Mouse (Mus musculus) naive thymus-derived CD4-positive, alpha-beta T cell, adult 2 months (primary cell): Measurements from ENCODE around the gene Crim1.

Experiments
- DNase-seq: peaks from one replicate; pipeline ENCODE4 v3.0.0-alpha.2; 2011; ENCODE audit warnings: low read depth

Crim1 gene

DNA sequence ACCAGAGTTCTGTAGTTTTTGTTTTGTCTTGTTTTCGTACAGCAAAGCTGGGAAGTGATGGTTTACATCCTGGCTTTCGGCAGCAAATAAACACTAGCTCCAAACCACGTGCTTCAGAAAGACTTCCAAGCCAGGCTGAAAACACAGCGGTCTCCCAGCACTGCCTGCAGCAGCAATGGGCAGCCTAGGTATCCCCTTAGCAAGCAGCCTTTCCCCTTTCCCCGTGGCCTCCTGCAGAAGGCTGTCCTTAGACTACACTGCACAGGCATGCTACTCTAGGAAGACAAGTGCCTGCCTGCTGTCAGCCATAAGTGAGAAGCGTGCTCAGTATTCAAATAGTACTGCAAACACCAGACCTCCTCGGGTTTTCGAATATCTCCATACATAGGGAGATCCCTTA lies 176.5 kb downstream of the Crim1 start:
- no peak for DNase-seq

DNA sequence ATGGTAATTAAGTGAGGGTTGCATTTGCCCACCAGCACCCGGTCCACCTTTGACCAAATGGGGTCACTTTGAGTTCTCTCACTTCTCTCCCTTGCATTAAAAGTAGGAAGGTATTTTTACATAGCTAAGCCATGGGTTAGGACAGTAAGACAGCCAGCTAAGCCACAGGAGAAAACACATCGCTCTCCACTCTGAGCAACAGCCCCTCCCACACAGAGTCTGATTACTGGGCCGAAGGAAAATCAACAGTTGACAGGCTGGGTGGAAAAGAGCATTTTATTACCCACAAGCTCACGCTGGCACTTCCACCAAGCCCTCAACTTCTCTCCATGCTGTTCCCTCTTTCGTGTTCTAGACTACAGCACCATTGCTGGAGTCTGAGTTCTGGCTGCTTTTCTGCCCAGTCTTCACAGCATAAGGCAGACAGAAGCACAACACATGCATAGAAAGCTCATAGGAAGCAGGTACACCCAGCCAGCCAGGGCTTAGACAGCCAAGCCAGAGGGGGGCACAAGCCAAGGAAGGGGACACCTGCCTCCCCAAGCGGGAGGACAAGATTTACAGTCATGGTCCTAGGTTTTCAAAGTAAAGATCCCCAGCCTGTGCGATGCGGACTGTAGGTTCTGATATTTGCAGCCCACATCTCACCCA lies 179.2 kb downstream of the Crim1 start:
- no peak for DNase-seq

DNA sequence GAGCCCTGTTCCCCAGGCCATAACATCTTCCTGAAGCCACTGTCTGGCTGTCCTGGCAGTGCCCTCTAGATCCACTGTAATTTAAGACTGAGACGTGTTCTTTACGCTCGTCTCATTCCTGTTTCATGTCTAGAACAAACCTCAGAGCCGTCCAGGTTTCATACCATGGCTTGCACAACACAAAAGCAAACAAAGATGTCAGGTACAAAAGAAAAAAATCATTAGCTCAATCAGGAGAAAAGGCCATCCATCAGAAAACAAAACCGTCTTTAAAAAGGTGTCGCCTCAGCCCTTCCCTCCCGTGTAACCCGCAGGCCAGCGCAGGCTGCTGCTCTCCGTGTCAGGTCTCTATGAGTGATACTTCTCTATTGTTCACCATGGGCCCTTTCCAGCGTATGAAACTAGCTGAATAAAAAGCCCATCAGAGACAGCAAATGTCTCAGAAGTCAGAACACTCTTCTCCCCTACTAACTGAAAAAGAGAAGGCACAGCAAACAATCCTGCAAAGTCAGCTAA lies 179.7 kb downstream of the Crim1 start:
- DNase-seq, result no peak

DNA sequence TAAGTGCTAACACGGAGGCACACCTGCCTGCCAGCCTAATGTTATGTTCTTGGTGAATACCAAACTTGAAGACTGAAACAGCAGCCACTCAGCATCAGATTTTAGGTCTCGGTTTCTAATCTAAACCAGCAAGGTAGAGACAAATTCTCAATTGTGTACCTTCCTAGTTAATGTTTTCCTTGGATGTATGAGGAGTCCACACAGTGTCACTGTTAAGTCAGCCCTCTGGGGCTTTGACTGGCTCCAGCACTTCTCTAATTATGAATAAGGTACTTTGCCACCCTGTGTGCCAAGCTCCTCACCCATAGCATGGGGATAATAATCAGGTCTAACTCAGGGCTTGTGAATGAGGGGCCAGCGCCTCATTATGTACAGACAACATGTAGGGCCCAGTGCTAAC lies 182.3 kb downstream of the Crim1 start:
- DNase-seq, result no peak

DNA sequence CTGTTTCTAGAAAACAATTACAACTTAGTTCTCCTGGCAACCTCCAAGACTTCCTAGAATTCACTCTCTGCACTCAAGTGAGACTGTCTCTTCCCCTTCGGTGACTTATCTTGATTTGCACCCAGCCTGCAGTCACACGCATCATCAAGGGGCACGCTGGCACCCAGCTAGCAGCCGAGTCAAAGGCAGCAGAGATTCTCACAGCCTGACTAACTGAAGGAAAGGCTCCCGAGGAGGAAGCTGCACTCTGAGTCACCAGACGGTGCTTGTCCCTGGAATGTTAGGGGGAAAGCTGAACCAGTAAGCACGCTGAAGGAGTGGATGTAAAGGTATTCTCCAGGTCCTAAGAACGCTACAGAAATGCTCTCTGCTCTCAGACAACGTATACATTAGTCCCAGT lies 187.6 kb downstream of the Crim1 start:
- DNase-seq, result no peak

DNA sequence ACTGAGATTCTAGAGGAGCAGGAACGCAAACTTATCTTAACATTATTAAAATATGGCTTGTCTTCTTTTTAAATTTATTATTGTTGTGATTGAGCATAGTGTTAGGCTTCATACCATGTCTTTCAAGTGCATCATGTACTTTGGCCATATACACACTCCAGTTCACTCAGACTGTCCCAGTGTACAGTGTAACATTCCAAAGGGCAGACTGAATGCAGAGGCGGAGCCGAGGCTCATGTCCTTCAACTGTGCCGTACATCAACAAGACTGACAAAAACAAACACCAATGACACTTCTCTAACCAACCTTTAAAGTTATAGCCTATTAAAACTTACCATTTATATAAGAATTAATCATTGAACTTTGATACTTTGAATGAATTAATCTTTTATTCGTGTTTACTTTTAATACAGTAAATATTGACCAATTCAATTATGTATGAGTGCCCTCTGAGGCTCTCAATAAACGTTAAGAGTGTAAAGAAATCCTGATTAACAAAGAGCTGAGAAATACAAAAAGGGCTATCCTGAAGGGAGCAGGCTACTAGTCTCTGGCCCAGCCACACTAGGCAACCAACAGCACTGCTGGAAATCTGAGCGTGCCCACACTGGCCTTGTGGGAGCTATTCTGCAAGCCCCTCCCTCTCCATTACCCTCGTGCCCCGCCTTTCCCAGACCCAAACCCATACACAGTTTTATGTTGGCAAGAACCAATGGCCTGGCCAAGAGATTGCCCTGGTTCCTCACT lies 188.2 kb downstream of the Crim1 start:
- DNase-seq, result no peak

DNA sequence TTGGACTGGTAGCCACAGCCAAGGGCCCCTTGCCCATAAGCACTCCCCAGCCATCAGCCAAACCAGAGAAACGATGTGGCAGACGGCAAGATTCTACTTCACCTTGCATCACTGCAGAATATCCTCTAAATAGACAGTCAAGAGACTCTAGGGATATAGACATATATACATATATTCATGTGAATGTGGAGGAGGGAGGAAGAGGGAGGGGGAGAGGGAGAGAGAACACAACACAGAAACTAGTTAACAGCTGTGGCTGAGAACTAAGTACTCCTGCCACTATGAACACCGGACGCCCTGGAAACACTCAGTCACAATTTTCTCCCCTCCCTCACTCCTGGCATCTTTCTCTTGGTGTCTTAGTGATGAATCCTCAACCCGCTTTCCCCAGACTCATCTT lies 189.5 kb downstream of the Crim1 start:
- DNase-seq, result no peak

DNA sequence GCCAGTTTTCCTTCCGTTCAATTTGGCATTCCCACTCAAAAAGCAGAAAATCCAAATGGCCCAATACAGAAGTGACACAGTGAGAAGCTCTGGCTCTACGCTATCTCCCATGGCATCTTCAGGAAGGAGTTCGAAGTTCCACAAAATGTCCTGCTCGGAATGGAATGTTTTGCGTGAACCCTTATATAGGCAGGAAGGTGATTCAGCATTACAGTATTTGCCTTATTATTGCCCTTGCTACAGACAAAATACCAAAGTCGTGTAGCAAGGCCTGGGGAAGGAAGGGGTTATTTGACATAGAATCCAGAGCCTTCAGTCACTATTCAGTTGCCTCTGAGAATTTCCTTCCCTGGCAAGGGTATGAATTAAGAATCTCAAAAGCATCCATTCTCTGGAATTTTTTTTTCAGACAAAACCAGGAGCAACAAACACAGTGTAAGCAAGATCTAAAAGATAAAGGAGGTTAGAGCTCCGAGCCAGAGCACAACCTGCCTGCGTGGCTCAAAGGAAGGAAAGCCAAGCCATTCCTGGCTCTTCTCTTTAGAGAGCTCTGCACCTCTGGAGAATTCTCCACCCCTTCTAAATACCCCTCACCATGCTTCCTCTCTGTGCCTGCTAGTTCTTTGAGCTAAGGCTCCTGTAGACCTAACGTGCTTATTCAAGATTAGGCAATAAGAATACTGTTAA lies 192.5 kb downstream of the Crim1 start:
- DNase-seq, result no peak

DNA sequence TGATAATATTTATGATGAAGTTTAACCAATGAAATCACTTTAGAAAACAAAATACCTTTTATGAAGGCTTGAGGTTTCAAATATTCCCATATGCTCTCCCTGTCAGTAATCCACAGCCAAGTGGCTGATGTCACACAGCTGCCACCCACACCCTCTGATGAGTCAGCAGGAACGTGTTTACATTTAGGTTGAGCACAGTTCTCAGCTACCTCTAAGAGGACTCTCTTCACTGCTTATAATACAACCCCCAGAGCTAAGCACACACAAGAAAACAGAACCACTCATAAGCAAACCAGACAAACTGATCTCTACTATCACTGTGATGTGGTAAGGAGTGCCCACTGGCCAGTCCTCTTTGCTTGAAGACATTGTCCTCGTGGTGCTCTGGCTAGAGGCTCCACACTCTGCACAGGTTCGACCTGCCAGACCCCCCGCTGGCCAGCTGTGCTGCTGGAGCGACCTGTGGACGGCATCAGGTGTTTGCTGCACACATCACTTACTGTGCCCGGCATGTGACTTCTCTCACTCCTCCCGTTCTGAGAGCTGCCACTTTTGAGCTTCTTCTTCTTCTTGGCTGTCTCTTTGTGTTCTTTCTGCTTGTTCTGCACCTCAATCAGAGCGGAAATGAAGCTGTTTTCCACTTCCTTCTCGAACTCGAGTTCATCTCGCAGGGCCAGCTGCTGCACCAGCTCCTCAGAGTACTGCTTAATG lies 200.2 kb downstream of the Crim1 start:
- peak; percentile 64 for DNase-seq

DNA sequence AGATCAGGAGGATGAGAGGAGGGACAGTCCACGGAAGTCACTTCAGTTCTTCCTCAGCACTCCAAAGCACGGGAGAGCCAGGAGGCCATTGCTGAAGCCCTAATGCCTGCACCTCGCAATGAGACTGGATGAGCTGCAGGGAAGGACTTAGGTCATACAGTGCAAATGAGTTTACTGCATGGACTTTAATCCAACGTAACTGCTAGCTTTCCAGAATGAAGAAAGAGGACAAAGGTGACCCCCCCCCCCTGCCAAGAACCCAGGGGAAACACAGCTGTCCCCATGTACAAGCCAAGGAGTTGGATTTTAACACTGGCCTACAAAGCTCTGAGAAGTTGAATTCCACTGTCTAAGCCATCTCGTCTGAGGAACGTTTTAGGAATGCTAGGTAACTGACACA lies 201.3 kb downstream of the Crim1 start:
- DNase-seq, result no peak

DNA sequence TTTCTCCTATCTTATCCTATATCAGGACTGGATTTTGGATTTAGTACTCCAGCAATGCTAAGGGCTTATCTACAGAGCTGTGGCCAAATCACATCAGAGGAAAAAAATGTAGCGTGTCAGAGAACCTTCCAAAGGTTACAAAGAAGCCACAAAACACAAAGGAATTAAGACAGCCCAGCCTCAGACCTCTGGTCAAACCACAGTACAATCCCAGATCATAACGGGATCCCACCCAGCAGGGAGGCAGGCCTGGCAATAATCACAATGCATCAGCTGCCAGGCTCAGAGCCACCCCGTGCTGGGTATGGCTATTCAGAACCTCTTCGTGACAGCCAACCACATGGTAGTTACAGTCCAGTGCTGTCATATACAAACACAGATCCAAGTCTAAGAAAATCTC lies 201.7 kb downstream of the Crim1 start:
- no peak for DNase-seq

DNA sequence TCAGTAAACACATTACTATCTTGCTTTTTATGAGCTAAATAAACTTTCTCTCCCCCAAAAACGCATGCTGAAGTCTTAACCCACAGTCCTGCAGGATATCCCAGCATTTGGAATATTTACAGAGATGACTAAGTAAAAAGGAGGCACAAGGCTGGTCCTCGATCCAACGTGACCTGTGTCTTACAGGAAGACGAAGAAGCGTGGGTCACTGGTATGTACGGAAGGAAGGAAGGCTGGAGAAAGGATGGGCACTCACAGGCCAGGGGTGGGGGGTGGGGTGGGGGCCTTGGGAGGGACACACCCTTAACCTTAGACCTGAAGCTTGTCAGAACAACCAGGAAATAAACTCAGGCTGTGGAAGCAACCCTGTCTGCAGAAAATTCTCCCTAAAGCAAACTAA lies 202.1 kb downstream of the Crim1 start:
- DNase-seq, result no peak

DNA sequence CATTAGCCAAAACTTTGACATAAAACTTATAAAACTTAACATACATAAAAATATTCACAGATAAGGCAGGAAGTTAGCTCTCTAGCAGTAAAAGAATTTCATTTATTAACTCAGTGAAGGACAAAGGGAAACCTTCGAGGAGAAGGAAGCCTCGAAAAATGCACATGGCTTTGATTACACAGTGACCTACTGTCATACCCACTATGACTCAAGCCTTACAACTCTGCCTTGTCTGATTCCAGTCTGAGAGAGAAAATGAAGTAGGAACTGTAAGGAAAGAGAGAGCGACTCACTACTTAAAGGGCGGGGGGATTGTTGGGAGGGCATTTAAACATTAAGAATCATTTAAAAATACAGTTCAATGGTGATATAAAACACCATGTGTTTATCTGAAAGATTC lies 203.2 kb downstream of the Crim1 start:
- DNase-seq, result no peak

DNA sequence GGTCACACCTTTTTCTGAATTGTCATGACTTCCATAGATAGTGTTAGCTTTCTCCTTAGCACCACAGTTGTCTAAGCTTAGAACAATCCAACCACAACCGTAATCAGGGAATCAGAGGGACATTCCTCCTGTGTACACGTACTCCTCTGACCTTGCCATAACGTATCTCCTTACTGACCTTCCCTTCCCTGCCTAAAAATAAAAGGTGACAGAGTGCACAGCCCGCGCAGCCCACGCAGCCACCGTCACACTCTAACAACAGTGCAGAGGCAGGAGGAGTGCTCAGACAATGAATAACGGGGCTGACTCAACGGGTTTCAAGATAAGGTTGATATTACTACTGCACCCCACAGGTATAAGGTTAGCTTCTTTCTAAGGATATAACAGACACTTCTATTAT lies 203.8 kb downstream of the Crim1 start:
- DNase-seq, result no peak

DNA sequence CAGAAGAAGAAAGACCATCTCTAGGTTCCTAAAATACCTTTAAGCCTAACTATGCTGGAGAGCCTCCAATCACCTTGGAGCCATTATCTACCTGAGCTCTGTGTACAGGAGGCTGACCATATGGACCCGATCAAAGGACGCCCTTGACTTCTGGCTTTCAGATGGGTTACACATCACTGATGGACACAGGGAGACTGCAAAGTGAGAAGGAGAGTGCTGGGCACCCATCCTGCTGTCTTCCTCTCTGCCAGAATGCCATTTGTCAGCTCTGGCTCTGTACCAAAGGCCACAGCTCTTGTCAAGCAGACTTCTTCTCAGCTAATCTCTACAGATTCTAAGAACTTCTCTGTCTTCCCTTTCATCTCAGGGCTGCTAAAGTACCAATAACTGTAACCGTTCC lies 205.3 kb downstream of the Crim1 start:
- no peak for DNase-seq

DNA sequence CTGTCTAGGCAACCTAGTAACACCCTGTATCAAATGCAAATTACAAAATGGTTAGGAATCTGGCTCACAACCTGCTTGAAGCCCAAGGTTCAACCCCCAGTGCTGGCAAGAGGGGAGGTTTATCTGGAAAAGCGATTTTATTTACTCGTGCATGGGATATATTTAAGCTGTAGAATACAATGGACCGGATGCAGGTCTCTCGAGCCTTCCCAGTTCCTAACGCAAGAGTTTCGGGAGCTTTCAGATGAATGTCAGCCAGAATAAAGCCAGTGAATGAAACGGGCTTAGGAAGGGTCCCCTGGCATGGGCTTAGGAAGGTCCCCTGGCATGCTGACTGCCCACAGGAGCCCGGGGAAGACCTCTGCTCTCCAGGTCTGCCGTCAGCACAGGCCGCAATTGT lies 206.8 kb downstream of the Crim1 start:
- no peak for DNase-seq

DNA sequence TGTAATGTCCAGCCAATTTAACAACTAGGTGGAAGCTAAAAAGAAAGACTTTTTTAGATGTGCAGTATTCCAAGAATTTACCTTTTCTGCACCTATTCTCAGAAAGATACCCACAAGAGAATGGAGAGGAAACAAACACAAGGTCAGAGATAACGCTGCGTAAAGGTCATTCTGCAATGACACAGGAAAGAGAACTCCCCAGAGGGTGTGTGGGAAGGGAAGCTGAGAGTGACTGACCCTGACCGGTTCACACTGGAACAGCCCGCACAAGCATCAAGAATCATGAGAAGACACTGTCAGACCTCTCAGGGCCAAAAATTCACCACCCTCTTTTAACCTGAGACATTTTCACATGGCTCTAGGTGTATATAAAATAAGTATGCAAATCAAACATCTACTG lies 207.5 kb downstream of the Crim1 start:
- no peak for DNase-seq

DNA sequence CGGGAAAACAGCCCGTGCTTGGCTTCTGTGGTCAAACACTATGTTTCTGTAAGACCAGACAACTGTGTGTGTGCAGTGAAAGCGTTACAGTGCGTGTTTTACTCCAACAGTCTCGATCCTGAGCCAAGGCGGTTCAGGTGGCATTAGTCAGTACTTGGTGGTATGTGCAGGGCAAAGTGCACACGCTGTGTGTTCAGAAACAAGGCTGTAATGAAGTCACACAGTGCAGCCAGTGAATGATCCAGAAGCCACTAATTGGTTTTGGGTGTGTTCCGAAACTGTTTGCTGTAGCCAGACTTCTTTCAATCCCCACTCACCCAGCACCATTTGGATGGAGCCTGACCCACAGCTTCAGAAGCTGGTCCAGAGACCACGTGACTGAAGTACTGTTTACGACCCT lies 208.3 kb downstream of the Crim1 start:
- DNase-seq, result no peak

DNA sequence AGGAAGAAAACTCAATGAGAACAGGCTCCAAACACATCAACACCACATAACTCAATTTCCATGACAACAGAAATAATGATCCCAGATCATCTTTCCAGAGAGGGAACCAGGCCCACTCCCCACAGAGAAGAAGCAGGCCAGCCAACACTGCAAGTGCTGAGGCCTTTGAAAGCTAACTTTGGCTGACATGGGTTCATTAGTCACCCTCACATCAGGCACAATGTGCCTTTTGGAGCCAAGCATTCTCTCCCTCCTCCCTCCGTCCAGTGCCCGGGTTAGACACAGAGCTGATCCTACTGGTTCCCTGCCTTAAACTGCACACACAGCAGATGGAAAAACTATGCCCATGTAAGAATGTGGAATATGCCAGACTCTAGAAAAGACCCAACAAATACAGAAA lies 209.9 kb downstream of the Crim1 start:
- no peak for DNase-seq

DNA sequence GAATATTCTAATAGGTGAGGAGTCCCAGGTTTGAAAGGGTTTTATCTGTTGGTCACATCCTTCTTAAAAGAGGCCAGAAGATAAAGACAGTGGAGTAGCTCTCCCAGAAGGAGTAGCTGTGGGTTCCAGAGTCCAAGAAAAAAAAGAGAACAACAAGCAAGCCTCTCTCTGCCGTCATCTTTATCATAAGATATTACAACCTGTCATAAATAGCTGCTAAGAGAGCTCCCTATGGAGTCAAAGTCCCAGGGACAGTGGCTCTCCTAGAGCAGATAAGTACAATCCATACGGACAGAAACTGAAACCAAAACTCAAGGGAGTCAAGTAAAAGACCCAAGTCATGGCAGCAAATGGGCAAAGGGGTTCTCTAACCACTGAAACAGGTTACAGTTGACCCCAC lies 215.2 kb downstream of the Crim1 start:
- DNase-seq, result no peak

DNA sequence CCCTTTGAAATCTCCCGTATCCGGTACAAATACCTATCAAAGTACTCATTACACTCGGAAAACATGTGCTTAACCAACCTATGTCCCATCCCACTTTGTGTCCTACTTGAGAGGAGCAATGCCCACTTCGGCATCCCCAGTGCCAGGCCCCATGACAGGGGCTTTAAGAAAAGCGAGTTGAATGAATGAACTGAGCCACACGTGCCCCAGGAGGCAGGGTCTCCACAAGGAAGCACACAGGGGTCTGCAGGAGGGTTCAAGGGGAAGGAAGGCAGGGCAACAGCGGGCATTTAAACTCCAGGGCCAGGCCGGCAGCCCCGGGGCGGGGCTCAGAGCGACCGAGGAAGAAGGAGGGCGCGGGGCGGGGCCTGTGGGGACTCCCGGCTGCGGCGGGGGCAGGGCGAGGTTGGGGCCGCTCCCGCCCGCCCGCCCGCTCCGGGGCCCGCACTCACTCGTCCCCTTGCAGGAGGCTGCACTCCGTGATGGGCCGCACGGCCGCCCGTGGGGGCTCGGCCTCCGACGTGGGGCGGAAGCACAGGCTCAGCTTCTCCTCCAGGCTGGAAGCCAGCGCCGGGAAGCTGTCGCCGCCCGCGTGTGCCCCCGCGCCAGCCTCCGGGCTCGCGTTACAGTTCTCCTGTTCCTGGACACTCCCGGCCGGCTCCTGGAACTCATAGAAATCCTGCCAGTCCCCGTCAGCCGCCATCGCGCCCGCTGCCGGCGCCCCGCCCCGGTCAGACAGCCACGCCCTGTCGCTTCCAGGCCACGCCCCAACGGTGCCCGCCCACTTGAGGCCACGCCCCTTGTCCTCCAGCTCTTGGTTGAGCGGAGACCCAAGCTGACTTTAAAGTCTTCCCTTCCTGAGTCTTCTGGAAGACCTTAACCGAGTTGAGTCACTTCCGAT lies 217.6 kb downstream of the Crim1 start, which contains the start of gene Fez2:
Gene Fez2 (minus strand): TSS at position 772 of the 901 bp plus-strand sequence.
- DNase-seq, result peak; percentile 94
